Mouse (Mus musculus) heart, embryonic 10.5 days (tissue): Measurements from ENCODE around the gene Sox8. TPM values are rescaled to one million over a fixed set of nuclear protein-coding genes. Genes with fewer than 3 reads are reported as not detected.

Experiments
- DNase-seq: peaks from one replicate; pipeline ENCODE4 v3.0.0-alpha.2; 2017; ENCODE audit warnings: low spot score
- H3K27ac ChIP-seq: fragments of 300-500 bp; sonication (generic); 2 replicates; pipeline ENCODE4 v1.5.1; 2016; ENCODE audit warnings: mild to moderate bottlenecking
- H3K27me3 ChIP-seq: fragments of 300-500 bp; sonication (generic); 2 replicates; pipeline ENCODE4 v1.6.1; 2016; ENCODE audit warnings: mild to moderate bottlenecking; ENCODE audit not compliant: poor library complexity, insufficient read depth, severe bottlenecking
- H3K36me3 ChIP-seq: fragments of 300-500 bp; sonication (generic); 2 replicates; pipeline ENCODE4 v1.6.1; 2016; ENCODE audit warnings: mild to moderate bottlenecking, moderate library complexity
- H3K4me1 ChIP-seq: fragments of 300-500 bp; sonication (generic); 2 replicates; pipeline ENCODE4 v1.6.1; 2016; ENCODE audit warnings: mild to moderate bottlenecking
- H3K4me3 ChIP-seq: fragments of 300-500 bp; sonication (generic); 2 replicates; pipeline ENCODE4 v1.5.1; 2016; ENCODE audit warnings: mild to moderate bottlenecking, moderate library complexity
- H3K9me3 ChIP-seq: fragments of 300-500 bp; sonication (generic); 2 replicates; pipeline ENCODE4 v1.6.1; 2016; ENCODE audit warnings: mild to moderate bottlenecking, moderate library complexity
- WGBS: fragments of 180-500 bp; shearing (Covaris S2); methylation state at CpG from one replicate; pipeline ENCODE4 v1.1.7; 2016; 5-methylcytosine and 5-hydroxymethylcytosine counted together
- polyA plus RNA-seq: library from polyadenylated mRNA; unstranded; fragments of >200 nt; fragmentation: Nextera tagmentation; extraction: Ambion mirVana; gene quantifications from 2 replicates; pipeline ENCODE4 v1.2.1, GENCODE M21; 2016

The Sox8 gene
- polyA plus RNA-seq, 1 experiment from 2014 or later, result 3.6 TPM

GRCm38 (mm10) chr17:25538945-25539875 is 31.3 kb downstream of the Sox8 start:
- no peaks in the 10 kb centered on the region for H3K36me3 ChIP-seq
- H3K4me1 ChIP-seq, result peaks cover 18% of the 10 kb centered on the region
- H3K4me3 ChIP-seq, result peak overlapping the region; percentile 35
- peak; percentile 83 for DNase-seq
- H3K27me3 ChIP-seq, result peaks cover 25% of the 10 kb centered on the region; the same call in 1 of the 2 replicates
- WGBS, result 40% methylated on average over 27 of the region's 27 CpGs
- H3K27ac ChIP-seq, result peak overlapping the region; percentile 82
- H3K9me3 ChIP-seq, result no peaks in the 10 kb centered on the region

- Histone ChIP-seq H3K4me3 (no peak overlapping the region), H3K9me3 (no peaks in the 10 kb centered on the region), H3K36me3 (no peaks in the 10 kb centered on the region), H3K4me1 (peaks cover 8% of the 10 kb centered on the region; the same call in 1 of the 2 replicates), H3K27me3 (peaks cover 23% of the 10 kb centered on the region; the same call in 1 of the 2 replicates), H3K27ac (peak overlapping the region; percentile 13; the same call in 1 of the 2 replicates)
- DNase-seq, result no peak
- 61% methylated on average over 8 of the region's 8 CpGs for WGBS
Measured at GRCm38 (mm10) chr17:25530357-25531022, 40.0 kb downstream of the Sox8 start.

GRCm38 (mm10) chr17:25522080-25522479 is 48.4 kb downstream of the Sox8 start:
- DNase-seq, result no peak
- Histone ChIP-seq H3K36me3 (no peaks in the 10 kb centered on the region), H3K27ac (no peak overlapping the region), H3K4me3 (no peak overlapping the region), H3K27me3 (peaks cover 45% of the 10 kb centered on the region), H3K9me3 (no peaks in the 10 kb centered on the region), H3K4me1 (peaks cover 15% of the 10 kb centered on the region)
- 77% methylated on average over 12 of the region's 12 CpGs for WGBS

GRCm38 (mm10) chr17:25520492-25520891 is 50.0 kb downstream of the Sox8 start:
- Histone ChIP-seq H3K9me3 (no peaks in the 10 kb centered on the region), H3K27me3 (peaks cover 49% of the 10 kb centered on the region), H3K27ac (peak overlapping the region; percentile 52; the same call in 1 of the 2 replicates), H3K36me3 (no peaks in the 10 kb centered on the region), H3K4me3 (0 out of 2 replicates have a peak overlapping the region, but pooled peaks have one; percentile 12), H3K4me1 (peaks cover 20% of the 10 kb centered on the region)
- 27% methylated on average over 9 of the region's 9 CpGs for WGBS
- DNase-seq, result no peak

GRCm38 (mm10) chr17:25519511-25519910 is 51.0 kb downstream of the Sox8 start:
- Histone ChIP-seq H3K4me3 (no peak overlapping the region), H3K9me3 (no peaks in the 10 kb centered on the region), H3K4me1 (peaks cover 20% of the 10 kb centered on the region), H3K36me3 (no peaks in the 10 kb centered on the region), H3K27me3 (peaks cover 41% of the 10 kb centered on the region), H3K27ac (no peak overlapping the region)
- 85% methylated on average over 5 of the region's 5 CpGs for WGBS
- no peak for DNase-seq

- Histone ChIP-seq H3K27ac (peak overlapping the region; percentile 37; the same call in 1 of the 2 replicates), H3K9me3 (no peaks in the 10 kb centered on the region), H3K36me3 (no peaks in the 10 kb centered on the region), H3K4me3 (no peak overlapping the region), H3K4me1 (peaks cover 20% of the 10 kb centered on the region), H3K27me3 (peaks cover 33% of the 10 kb centered on the region)
- DNase-seq, result no peak
- 88% methylated on average over 17 of the region's 17 CpGs for WGBS
Measured at GRCm38 (mm10) chr17:25518144-25518543, 52.3 kb downstream of the Sox8 start.

GRCm38 (mm10) chr17:25516315-25516714 is 54.2 kb downstream of the Sox8 start:
- no peak for DNase-seq
- no peak overlapping the region for H3K27ac ChIP-seq
- no peaks in the 10 kb centered on the region for H3K9me3 ChIP-seq

More at GRCm38 (mm10) chr17:25516315-25516714, 54.2 kb downstream of the Sox8 start:
- Histone ChIP-seq H3K36me3 (no peaks in the 10 kb centered on the region), H3K27me3 (peaks cover 33% of the 10 kb centered on the region), H3K4me1 (peaks cover 20% of the 10 kb centered on the region), H3K4me3 (no peak overlapping the region)
- 19% methylated on average over 5 of the region's 5 CpGs for WGBS

Other genes starting within 250 kb of the Sox8 start
- not detected in 2 replicates for gene Tpsab1, start 225.1 kb downstream of the Sox8 start, polyA plus RNA-seq
- not detected in 2 replicates for gene Tpsb2, start 204.4 kb downstream of the Sox8 start, polyA plus RNA-seq
- gene Tpsg1, start 201.4 kb downstream of the Sox8 start, polyA plus RNA-seq, result 0.54 TPM in 1 of 2 replicates, not detected in the other
- 11.1 and 11.8 TPM in 2 replicates for gene Cacna1h, start 136.9 kb downstream of the Sox8 start, polyA plus RNA-seq
- gene Tekt4, start 116.1 kb downstream of the Sox8 start, polyA plus RNA-seq, result 0.55 and 0.84 TPM in 2 replicates
- gene Sstr5, start 73.4 kb downstream of the Sox8 start, polyA plus RNA-seq, result 1.1 and 1.5 TPM in 2 replicates
- gene Lmf1, start 8.4 kb upstream of the Sox8 start, polyA plus RNA-seq, result 36.8 and 43.1 TPM in 2 replicates
- gene Gng13, start 146.5 kb upstream of the Sox8 start, polyA plus RNA-seq, result 2.2 and 4.6 TPM in 2 replicates
- 34.5 and 46.4 TPM in 2 replicates for gene Chtf18, start 156.7 kb upstream of the Sox8 start, polyA plus RNA-seq
- 18.1 and 19.8 TPM in 2 replicates for gene Rpusd1, start 157.0 kb upstream of the Sox8 start, polyA plus RNA-seq
- gene Mslnl, start 165.4 kb upstream of the Sox8 start, polyA plus RNA-seq, result not detected in 2 replicates
- gene Msln, start 183.7 kb upstream of the Sox8 start, polyA plus RNA-seq, result 0.98 and 2.8 TPM in 2 replicates
- 33.5 and 36.0 TPM in 2 replicates for gene Narfl, start 203.1 kb upstream of the Sox8 start, polyA plus RNA-seq
- gene Haghl, start 215.0 kb upstream of the Sox8 start, polyA plus RNA-seq, result 58.0 and 63.8 TPM in 2 replicates
- gene Ccdc78, start 215.9 kb upstream of the Sox8 start, polyA plus RNA-seq, result 0.18 and 0.37 TPM in 2 replicates
- gene Fam173a, start 222.2 kb upstream of the Sox8 start, polyA plus RNA-seq, result 74.5 and 74.9 TPM in 2 replicates
- gene AC134908.4, start 225.0 kb upstream of the Sox8 start, polyA plus RNA-seq, result 0.99 TPM in 1 of 2 replicates, not detected in the other
- 44.3 and 48.0 TPM in 2 replicates for gene Metrn, start 226.4 kb upstream of the Sox8 start, polyA plus RNA-seq
- gene Fbxl16, start 238.4 kb upstream of the Sox8 start, polyA plus RNA-seq, result 0.62 and 1.2 TPM in 2 replicates